Mouse (Mus musculus) E14TG2a.4 (cell line): ENCODE data around the gene Snap47.

Experiments used
- CTCF ChIP-seq: conservative IDR thresholded peaks from 2 replicates; pipeline ENCODE4 v1.5.1; 2014; ENCODE audit warnings: low read length
- NANOG ChIP-seq: IDR thresholded peaks from 2 replicates; pipeline ENCODE4 v1.6.1; 2014; ENCODE audit warnings: borderline replicate concordance, low read length, mixed read lengths

- TF ChIP-seq CTCF = no peak
- TF ChIP-seq NANOG = no peak
Observed at GRCm38 (mm10) chr11:59477240-59477639, 26.3 kb upstream of the Snap47 start.
